10 mouse cellular contexts compared by ENCODE assay signal in genomic region chr9:123928118-123928758, GRCm38 (mm10). TPM values are rescaled to one million over a fixed set of nuclear protein-coding genes. Genes with fewer than 3 reads are reported as not detected.
DNase-seq lines count a peak whose midpoint lies in the region; ATAC-seq and TF ChIP-seq lines count a peak whose summit lies in the region.
"Had no signal": no experiment of that assay in that cellular context is flagged by ENCODE, and none has a peak within 500 bp of the region (broad histone marks: within the 10 kb centered on the region; RNA-seq: fewer than 3 reads in every experiment).

No protein-coding gene starts in this region.

- peak; percentile 77 for TF ChIP-seq EP300 in CH12.LX (IDR thresholded peaks at IDR 0.05; ENCODE audit: low read length)

- H3K79me2 ChIP-seq in CH12.LX (replicated peaks; ENCODE audit: control insufficient read depth, extremely low read depth, insufficient read depth, poor library complexity, severe bottlenecking) (no peaks in the 10 kb centered on the region), myocyte (ENCODE audit: control insufficient read depth, insufficient read depth) (no peaks in the 10 kb centered on the region)

- peak overlapping the region; percentile 87 for H3K9ac ChIP-seq in CH12.LX (ENCODE audit: insufficient read depth, low read depth)
- H3K9ac ChIP-seq in neural tube, embryonic 15.5 days (replicated peaks): no peak overlapping the region

- no peak; the same call in 1 of the 2 replicates for TF ChIP-seq RAD21 in CH12.LX (IDR thresholded peaks at IDR 0.05; ENCODE audit: low read depth, low read length)

- no peak for TF ChIP-seq CTCF in CH12.LX (conservative IDR thresholded peaks at IDR 0.05 in 1 of 2, IDR thresholded peaks at IDR 0.05 in 1 of 2; ENCODE audit: low read depth in 2 of 2, low read length in 2 of 2)

- no peak for ATAC-seq in neural tube, embryonic 15.5 days (ENCODE audit: low FRiP score)

- WGBS in neural tube, embryonic 15.5 days: 75% methylated on average over 12 of the region's 12 CpGs

- H3ac ChIP-seq in myocyte (ENCODE audit: control insufficient read depth, insufficient read length): no peak overlapping the region

- H3K4me2 ChIP-seq in CH12.LX (ENCODE audit: insufficient read depth, low read depth, poor library complexity, severe bottlenecking) (peak overlapping the region; percentile 84), myocyte (ENCODE audit: low read depth) (peak overlapping the region; percentile 54)
- H3K4me2 ChIP-seq in neural tube, embryonic 15.5 days: no peak overlapping the region

- peak overlapping the region; percentile 99 for H3K27ac ChIP-seq in CH12.LX (ENCODE audit: insufficient read depth, low read depth)
- H3K27ac ChIP-seq in neural tube, embryonic 15.5 days (replicated peaks): no peak overlapping the region

- peaks cover 30 to 52% of the 10 kb centered on the region in 2 experiments for H3K4me1 ChIP-seq in CH12.LX (ENCODE audit: control insufficient read depth in 1 of 2, insufficient read depth in 2 of 2)
- peaks cover 14% of the 10 kb centered on the region for H3K4me1 ChIP-seq in neural tube, embryonic 15.5 days

- TF ChIP-seq POLR2A in CH12.LX (IDR thresholded peaks at IDR 0.05; ENCODE audit: low read depth, low read length) (no peak; the same call in 1 of the 2 replicates), myocyte (IDR thresholded peaks at IDR 0.05; ENCODE audit: insufficient read length, low read depth) (no peak)

- H3K36me3 ChIP-seq in CH12.LX (replicated peaks in 1 of 2; ENCODE audit: control insufficient read depth in 1 of 2, insufficient read depth in 1 of 2, low read length in 1 of 2) (no peaks in the 10 kb centered on the region), myocyte (ENCODE audit: control insufficient read depth, insufficient read depth) (no peaks in the 10 kb centered on the region)
- no peaks in the 10 kb centered on the region for H3K36me3 ChIP-seq in neural tube, embryonic 15.5 days

- DNase-seq in 3T3-L1 (ENCODE audit: low read depth, low spot score) (peak; percentile 9), CH12.LX (ENCODE audit: extremely low read depth) (peak; percentile 92)
- DNase-seq in heart, postnatal 10 days: peak; percentile 13 to 27
- no peak for DNase-seq in kidney, postnatal 25 days
- no peak for DNase-seq in left cerebral cortex, adult 11 months (ENCODE audit: low spot score)
- no peak for DNase-seq in adrenal gland, postnatal 36 days
- DNase-seq: kidney, adult 8-10 months had no signal

- dilution Hi-C loops in CH12.LX (cut with MboI; ENCODE audit: extremely low pct_ligation_motif_present, extremely low pct_unique_long_range_greater_than_20kb, low sequenced_read_pairs): no loop called here

- in situ Hi-C loops in CH12.LX (cut with MboI; ENCODE audit: low pct_ligation_motif_present, low pct_unique_long_range_greater_than_20kb, low sequenced_read_pairs): no loop called here

- H3K4me3 ChIP-seq in CH12.LX (replicated peaks in 1 of 3; ENCODE audit: low read depth in 2 of 3, low read length in 2 of 3, poor library complexity in 1 of 3): peak overlapping the region; percentile 12 to 51 (median 46)
- H3K4me3 ChIP-seq in myocyte: no peak overlapping the region
- no peak overlapping the region for H3K4me3 ChIP-seq in neural tube, embryonic 15.5 days (replicated peaks)

- H3K27me3 ChIP-seq in CH12.LX (replicated peaks) (no peaks in the 10 kb centered on the region), myocyte (ENCODE audit: control insufficient read depth, insufficient read depth, insufficient read length) (no peaks in the 10 kb centered on the region)
- no peaks in the 10 kb centered on the region for H3K27me3 ChIP-seq in neural tube, embryonic 15.5 days (replicated peaks)

- no peaks in the 10 kb centered on the region for H3K9me3 ChIP-seq in CH12.LX (replicated peaks; ENCODE audit: low read length)
- no peaks in the 10 kb centered on the region for H3K9me3 ChIP-seq in neural tube, embryonic 15.5 days (replicated peaks)

- intact Hi-C loops in heart, postnatal 10 days (cut with DNase I): no loop called here

TF ChIP-seq in CH12.LX, 34 proteins besides CTCF, POLR2A, EP300 and RAD21 (continues in another document):
- TF ChIP-seq ELF1 (IDR thresholded peaks at IDR 0.05; ENCODE audit: low read depth, low read length) (peak; percentile 78), ETS1 (conservative IDR thresholded peaks at IDR 0.05; ENCODE audit: low read depth, low read length) (peak; percentile 90), SMC3 (IDR thresholded peaks at IDR 0.05; ENCODE audit: low read depth, low read length) (no peak), MEF2A (IDR thresholded peaks at IDR 0.05; ENCODE audit: borderline replicate concordance, low read depth, low read length) (peak; percentile 8; the same call in 1 of the 2 replicates), BHLHE40 (IDR thresholded peaks at IDR 0.05; ENCODE audit: low read depth, low read length) (peak; percentile 98), CHD2 (IDR thresholded peaks at IDR 0.05; ENCODE audit: low read length) (0 out of 2 replicates have a peak, but pooled peaks have one; percentile 60), TCF12 (IDR thresholded peaks at IDR 0.05; ENCODE audit: low read depth, low read length) (peak; percentile 78; the same call in 1 of the 2 replicates), TBP (conservative IDR thresholded peaks at IDR 0.05; ENCODE audit: low read depth, low read length) (peak; percentile 7; the same call in 1 of the 2 replicates), SIN3A (IDR thresholded peaks at IDR 0.05; ENCODE audit: low read length) (peak; percentile 69), MXI1 (IDR thresholded peaks at IDR 0.05; ENCODE audit: low read depth, low read length) (peak; percentile 58; the same call in 1 of the 2 replicates), NRF1 (IDR thresholded peaks at IDR 0.05; ENCODE audit: low read depth, low read length) (no peak), JUND (conservative IDR thresholded peaks at IDR 0.05; ENCODE audit: low read depth, low read length) (peak; percentile 40; the same call in 1 of the 2 replicates), MAFK (IDR thresholded peaks at IDR 0.05; ENCODE audit: insufficient replicate concordance, low read length) (0 out of 2 replicates have a peak, but pooled peaks have one; percentile 38), USF1 (IDR thresholded peaks at IDR 0.05; ENCODE audit: low read depth, low read length) (no peak), POLR2AphosphoS2 (IDR thresholded peaks at IDR 0.05; ENCODE audit: low read depth, low read length) (no peak; the same call in 1 of the 2 replicates), MAX (IDR thresholded peaks at IDR 0.05; ENCODE audit: low read length) (peak; percentile 46; the same call in 1 of the 2 replicates), ZMIZ1 (IDR thresholded peaks at IDR 0.05; ENCODE audit: low read depth, low read length) (0 out of 2 replicates have a peak, but pooled peaks have one; percentile 18), JUN (IDR thresholded peaks at IDR 0.05; ENCODE audit: insufficient read depth, low read depth, low read length) (peak; percentile 14; the same call in 1 of the 2 replicates)

TF ChIP-seq in myocyte, 11 proteins besides CTCF, POLR2A, EP300 and RAD21:
- no peak for TF ChIP-seq REST (IDR thresholded peaks at IDR 0.05; ENCODE audit: insufficient read depth, insufficient read length)

RNA-seq across cellular contexts. Expression of gene Ccr1, which starts 40.3 kb away (rescaled TPM):
- 1.6 TPM in 2 replicates for total RNA-seq in CH12.LX (2012; rRNA removed)
- 4.9 and 5.8 TPM in 2 replicates for total RNA-seq in CH12.LX (2014; rRNA removed)
- polyA plus RNA-seq in CH12.LX (2012; ENCODE audit: insufficient read length, low read depth): 1.2 and 1.6 TPM in 2 replicates
- 1 to 10 TPM; 1.3 to 1.7 TPM for total RNA-seq in heart, postnatal 10 days (2021)
- not detected for polyA plus RNA-seq in myocyte (2012; fragmentation: generic; extraction: Trizol)
- polyA plus RNA-seq in neural tube, embryonic 15.5 days (2015; fragmentation: Nextera tagmentation; extraction: Ambion mirVana): 0.65 and 1.5 TPM in 2 replicates
- total RNA-seq in adrenal gland, postnatal 36 days (2021): 1 to 10 TPM; 1.3 to 1.5 TPM

RNA-seq across cellular contexts. Expression of gene Ccr1l1, which starts 50.0 kb away (rescaled TPM):
- total RNA-seq in CH12.LX (2012; rRNA removed) (0.08 and 0.25 TPM in 2 replicates), CH12.LX (2014; rRNA removed) (not detected in 2 replicates)
- polyA plus RNA-seq in CH12.LX (2012; ENCODE audit: insufficient read length, low read depth) (not detected in 2 replicates), myocyte (2012; fragmentation: generic; extraction: Trizol) (not detected)
- total RNA-seq in heart, postnatal 10 days (2021): not detected
- not detected in 2 replicates for polyA plus RNA-seq in neural tube, embryonic 15.5 days (2015; fragmentation: Nextera tagmentation; extraction: Ambion mirVana)
- not detected for total RNA-seq in adrenal gland, postnatal 36 days (2021)
- polyA plus RNA-seq: neural tube, embryonic 14.5 days had no signal

Comparison
In these comparisons a context has a peak if more than half of its experiments do, and no peak if none do; other contexts are left out.
1. DNase-seq: peak in 3T3-L1 (single experiment), CH12.LX (single experiment) and heart, postnatal 10 days (2 of 2); none in kidney, postnatal 25 days (0 of 2), left cerebral cortex, adult 11 months (single experiment) and adrenal gland, postnatal 36 days (0 of 2).
2. H3K4me3 ChIP-seq: peak in CH12.LX (3 of 3); none in myocyte (single experiment) and neural tube, embryonic 15.5 days (single experiment).